Mouse (Mus musculus) brain, embryonic 14.5 days (tissue): ENCODE data around the gene Tasp1. TPM values are rescaled to one million over a fixed set of nuclear protein-coding genes. Genes with fewer than 3 reads are reported as not detected.
"Not testable (repeated sequence)": the region's sequence is repeated elsewhere in the genome, so short reads cannot be mapped to it uniquely, and the experiment has no call there.

Experiments
- DNase-seq: peaks from one replicate; pipeline ENCODE4 v3.0.0-alpha.2; 2011; ENCODE audit warnings: low read depth
- CTCF ChIP-seq: fragments of 200-500 bp; IDR thresholded peaks from 2 replicates; pipeline ENCODE4 v1.5.1; 2012; ENCODE audit warnings: inconsistent platforms, mild to moderate bottlenecking, moderate library complexity, borderline replicate concordance; ENCODE audit not compliant: insufficient read depth, insufficient read length; ENCODE audit errors: extremely low read depth
- POLR2A ChIP-seq: fragments of 200-500 bp; IDR thresholded peaks from 2 replicates; pipeline ENCODE4 v1.6.1; 2012; ENCODE audit warnings: mild to moderate bottlenecking, inconsistent platforms, borderline replicate concordance; ENCODE audit not compliant: poor library complexity, insufficient read depth, insufficient read length, severe bottlenecking; ENCODE audit errors: extremely low read depth
- polyA plus RNA-seq: library from polyadenylated mRNA; depleted of rRNA; stranded (reverse); fragments of >200 nt; gene quantifications from 2 replicates; pipeline ENCODE4 v1.2.3, GENCODE M21; 2012

Tasp1 gene
- polyA plus RNA-seq, 1 experiment = 9.2 TPM

GRCm38 (mm10) chr2:139932211-139932610 is 134.4 kb downstream of the Tasp1 start:
- no peak for DNase-seq
- no peak for TF ChIP-seq CTCF
- TF ChIP-seq POLR2A = no peak

DNA sequence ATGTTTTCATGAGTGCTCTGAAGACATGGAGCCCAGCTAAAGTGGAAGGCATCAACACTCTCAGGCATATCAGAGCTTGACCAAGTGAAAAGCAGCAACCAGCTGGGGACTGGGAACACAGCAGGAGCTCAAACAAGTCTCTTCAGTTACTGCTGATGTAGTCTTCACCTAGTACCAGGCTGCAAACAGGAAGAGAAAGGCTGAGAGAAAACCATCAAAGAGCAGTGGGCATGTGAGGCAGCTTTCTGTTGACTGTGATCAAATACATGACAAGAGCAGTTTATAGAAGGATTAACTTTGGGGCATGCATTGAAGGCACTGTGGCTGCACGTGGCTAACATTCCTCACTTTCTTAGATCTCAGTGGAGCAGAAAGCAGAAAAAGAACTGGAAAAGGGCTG is 141.7 kb downstream of the Tasp1 start:
- TF ChIP-seq CTCF (no peak), POLR2A (no peak)
- DNase-seq = peak; percentile 5

DNA sequence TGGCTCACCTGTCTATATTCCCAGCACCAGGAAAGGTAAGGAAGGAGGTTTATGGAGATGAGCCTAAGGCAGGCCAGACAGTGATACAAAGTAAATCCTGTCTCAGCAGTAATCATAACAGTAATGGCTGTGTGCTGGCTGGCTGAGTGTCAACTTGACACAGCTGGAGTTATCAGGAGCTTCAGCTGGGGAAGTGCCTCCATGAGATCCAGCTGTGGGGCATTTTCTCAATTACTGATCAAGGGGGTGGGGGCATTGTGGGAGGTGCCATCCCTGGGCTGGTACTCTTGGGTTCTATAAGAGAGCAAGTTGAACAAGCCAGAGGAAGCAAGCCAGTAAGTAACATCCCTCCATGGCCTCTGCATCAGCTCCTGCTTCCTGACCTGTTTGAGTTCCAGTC is 145.2 kb downstream of the Tasp1 start:
- DNase-seq = not testable (repeated sequence)

GRCm38 (mm10) chr2:139919757-139920156 is 146.8 kb downstream of the Tasp1 start:
- TF ChIP-seq CTCF = no peak
- no peak for TF ChIP-seq POLR2A
- DNase-seq = no peak

DNA sequence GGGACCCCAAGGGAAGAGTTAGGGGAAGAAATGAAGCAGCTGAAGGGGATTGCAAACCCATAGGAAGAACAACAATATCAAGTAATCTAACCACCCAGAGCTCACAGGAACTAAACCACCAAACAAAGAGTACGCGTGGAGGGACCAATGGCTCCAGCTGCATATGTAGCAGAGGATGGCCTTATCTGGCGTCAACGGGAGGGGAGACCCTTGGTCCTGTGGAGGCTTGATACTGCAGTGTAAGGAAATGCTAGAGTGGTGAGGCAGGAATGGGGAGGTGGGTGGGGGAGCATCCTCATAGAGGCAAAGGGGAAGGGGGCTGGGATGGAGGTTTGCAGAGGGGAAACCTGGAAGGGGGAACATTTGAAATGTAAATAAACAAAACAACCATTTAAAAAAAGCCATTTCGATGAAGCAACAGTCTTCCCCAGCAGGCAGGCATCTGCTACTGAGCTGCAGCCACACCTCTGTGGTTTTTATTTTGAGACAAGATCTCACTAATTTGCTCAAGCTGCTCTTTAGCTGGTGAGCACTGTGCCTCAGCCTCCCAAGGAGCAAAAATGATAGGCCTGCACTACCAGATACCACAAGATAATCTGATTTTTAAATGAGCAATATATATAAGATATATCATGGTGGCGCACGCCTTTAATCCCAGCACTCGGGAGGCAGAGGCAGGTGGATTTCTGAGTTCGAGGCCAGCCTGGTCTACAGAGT is 160.0 kb downstream of the Tasp1 start:
- DNase-seq = no peak
- TF ChIP-seq POLR2A (no peak), CTCF (no peak)

- no peak for TF ChIP-seq POLR2A
- no peak for TF ChIP-seq CTCF
- DNase-seq = no peak
Measured at GRCm38 (mm10) chr2:139891405-139892089, 175.1 kb downstream of the Tasp1 start.

- DNase-seq = no peak
- TF ChIP-seq CTCF (no peak), POLR2A (no peak)
Measured at GRCm38 (mm10) chr2:139884264-139884637, 182.4 kb downstream of the Tasp1 start.

- no peak for TF ChIP-seq CTCF
- no peak for TF ChIP-seq POLR2A
- peak; percentile 79 for DNase-seq
Measured at GRCm38 (mm10) chr2:139883581-139884263, 182.9 kb downstream of the Tasp1 start.

DNA sequence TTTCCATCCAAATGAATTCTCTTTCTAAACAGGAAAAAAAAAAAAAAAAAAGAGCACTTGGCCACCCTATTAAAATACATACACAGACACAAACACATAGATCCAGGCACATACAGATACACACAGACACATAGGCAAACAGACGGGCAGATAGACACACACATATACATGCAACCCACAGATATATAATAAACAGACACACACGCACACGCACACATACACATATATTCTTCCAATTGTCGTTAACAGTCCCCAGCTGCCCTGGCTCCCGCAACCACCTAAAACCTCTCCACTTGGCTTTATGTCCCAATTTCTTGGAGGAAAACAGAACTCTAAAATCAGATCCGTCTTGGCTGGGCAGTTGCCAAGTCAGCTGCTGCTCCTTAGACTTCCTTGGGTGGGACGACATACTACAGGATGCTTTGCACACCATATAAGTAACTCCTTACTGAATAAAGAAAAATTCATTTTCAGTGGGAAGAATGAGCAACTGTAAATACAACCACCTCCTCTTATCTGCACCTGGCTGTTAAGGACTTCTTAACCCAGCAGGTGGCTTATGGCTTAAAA is 188.5 kb downstream of the Tasp1 start:
- peak; percentile 39 for DNase-seq
- TF ChIP-seq CTCF (no peak), POLR2A (no peak)

DNA sequence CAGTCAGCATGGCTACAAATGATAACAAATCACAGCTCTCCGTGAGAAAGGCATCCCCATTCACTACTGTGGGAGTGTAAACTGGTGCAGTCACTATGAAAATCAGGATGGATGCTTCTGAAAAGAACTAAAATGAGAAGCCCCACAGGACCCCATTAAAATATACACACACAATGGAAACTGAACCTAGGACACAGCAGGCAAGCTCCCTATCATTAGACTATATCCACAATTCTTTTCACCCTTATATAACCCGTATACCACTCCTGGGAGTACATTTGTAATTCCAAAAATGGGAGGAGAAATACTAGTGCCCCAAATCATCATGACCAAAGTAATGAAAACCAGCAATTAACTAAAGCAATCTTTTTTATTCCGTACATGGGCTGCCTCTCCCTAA is 190.7 kb downstream of the Tasp1 start:
- DNase-seq = no peak
- no peak for TF ChIP-seq POLR2A
- no peak for TF ChIP-seq CTCF

- DNase-seq = peak; percentile 6
- TF ChIP-seq POLR2A (no peak), CTCF (no peak)
Measured at GRCm38 (mm10) chr2:139874173-139874572, 192.4 kb downstream of the Tasp1 start.

DNA sequence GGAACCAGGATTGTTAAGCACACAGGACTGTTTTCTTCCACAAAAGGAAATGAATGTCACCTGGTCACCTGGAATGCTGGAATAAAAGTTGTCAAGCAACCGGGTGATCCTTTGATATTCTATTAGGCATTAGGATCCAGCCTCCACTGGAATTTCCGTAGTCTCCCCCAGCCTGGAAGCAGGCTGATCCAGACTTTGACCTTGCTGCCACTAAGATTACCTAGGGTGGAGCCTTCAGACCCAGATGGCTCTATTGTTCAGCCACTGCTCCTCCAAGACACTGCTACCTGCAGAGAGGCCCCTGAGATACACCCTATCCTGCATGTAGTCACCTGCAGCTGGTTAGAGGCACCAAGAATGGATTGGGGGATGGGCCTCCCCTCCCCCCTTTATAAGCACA is 192.8 kb downstream of the Tasp1 start:
- no peak for DNase-seq
- TF ChIP-seq POLR2A (no peak), CTCF (no peak)

DNA sequence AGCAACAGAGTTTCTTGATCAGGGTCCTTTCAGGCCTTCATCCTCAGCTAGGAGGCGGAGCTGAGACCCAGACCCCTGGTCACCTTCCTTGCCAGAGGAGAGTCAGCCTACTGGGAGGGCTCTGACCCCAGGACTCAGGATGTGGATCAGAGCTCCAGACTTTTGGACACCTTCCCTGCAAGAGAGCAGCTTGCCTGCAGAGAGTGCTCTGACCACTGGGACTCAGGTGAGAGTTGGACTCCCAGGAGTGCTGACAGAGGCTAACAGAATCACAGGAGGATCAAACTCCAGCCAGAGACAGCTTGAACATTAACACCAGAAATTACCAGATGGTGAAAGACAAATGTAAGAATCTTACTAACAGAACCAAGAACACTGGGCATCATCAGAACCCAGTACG is 197.5 kb downstream of the Tasp1 start:
- DNase-seq = not testable (repeated sequence)

- not testable (repeated sequence) for DNase-seq
Measured at GRCm38 (mm10) chr2:139863396-139863795, 203.2 kb downstream of the Tasp1 start.
